Mouse (Mus musculus): Measurements from ENCODE around the gene Naga. TPM values are rescaled to one million over a fixed set of nuclear protein-coding genes. Genes with fewer than 3 reads are reported as not detected.

The Naga gene
- polyA plus RNA-seq, 1 experiment, result 150 TPM

DNA sequence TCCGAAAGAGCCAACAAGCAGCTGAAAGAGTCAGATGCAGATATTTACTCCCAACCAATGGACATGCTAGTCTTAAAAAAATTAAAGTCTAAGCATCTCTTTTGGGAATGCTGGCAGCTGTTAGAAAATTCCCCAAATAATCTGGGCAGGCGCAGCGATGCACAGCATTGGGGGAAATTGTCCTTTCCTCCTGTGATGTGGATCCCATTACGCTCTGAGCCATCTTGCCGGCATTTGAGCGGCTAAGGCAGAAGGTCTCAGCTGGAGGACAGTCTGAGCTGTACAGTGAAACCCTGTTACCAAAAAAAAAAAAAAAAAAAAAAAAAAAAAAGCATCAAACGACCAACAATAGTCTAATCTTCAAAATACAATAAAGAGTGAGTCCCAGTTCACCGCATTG is 16.5 kb downstream of the Naga start:
- no peak overlapping the region for H3K4me3 ChIP-seq (ENCODE audit: control insufficient read depth, insufficient read depth, low read length)
- H3K36me3 ChIP-seq (ENCODE audit: control insufficient read depth, insufficient read depth, low read length), result no peaks in the 10 kb centered on the region
- no peaks in the 10 kb centered on the region for H3K27me3 ChIP-seq (ENCODE audit: control insufficient read depth, insufficient read depth, low read length)
- TF ChIP-seq POLR2A (IDR thresholded peaks at IDR 0.05; ENCODE audit: control insufficient read depth, extremely low read depth, insufficient read depth, low read length, poor library complexity), result no peak
- no peak for TF ChIP-seq CTCF (IDR thresholded peaks at IDR 0.05; ENCODE audit: borderline replicate concordance, control insufficient read depth, extremely low read depth, insufficient read depth, low read length, poor library complexity)
- peaks cover 6% of the 10 kb centered on the region; the same call in 1 of the 2 replicates for H3K4me1 ChIP-seq (replicated peaks; ENCODE audit: control insufficient read depth, insufficient read depth, low read length)
- no peak for DNase-seq
- no peak overlapping the region for H3K27ac ChIP-seq (ENCODE audit: control insufficient read depth, insufficient read depth, low read length)
- WGBS, result 87% methylated on average over 8 of the region's 8 CpGs

DNA sequence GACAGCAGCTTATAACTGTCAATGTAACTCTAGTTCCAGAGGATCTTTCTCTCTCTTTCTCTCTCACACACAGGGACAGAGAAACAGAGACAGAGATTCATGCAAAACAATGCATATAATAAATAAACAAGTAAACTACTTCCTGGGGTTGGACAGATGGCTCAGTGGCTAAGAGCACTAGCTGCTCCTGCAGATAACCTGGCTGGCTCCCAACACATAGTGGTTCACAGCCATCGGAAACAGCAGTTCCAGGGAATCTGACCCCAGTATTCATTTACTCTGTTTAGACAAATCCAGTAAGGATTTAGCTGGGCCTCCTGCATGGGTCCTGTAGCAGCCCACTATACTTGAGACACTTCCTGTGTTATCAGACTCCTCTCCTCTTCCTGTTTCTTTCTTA is 19.1 kb downstream of the Naga start:
- no peaks in the 10 kb centered on the region for H3K27me3 ChIP-seq (ENCODE audit: control insufficient read depth, insufficient read depth, low read length)
- no peaks in the 10 kb centered on the region for H3K4me1 ChIP-seq (replicated peaks; ENCODE audit: control insufficient read depth, insufficient read depth, low read length)
- TF ChIP-seq POLR2A (IDR thresholded peaks at IDR 0.05; ENCODE audit: control insufficient read depth, extremely low read depth, insufficient read depth, low read length, poor library complexity), result no peak
- TF ChIP-seq CTCF (IDR thresholded peaks at IDR 0.05; ENCODE audit: borderline replicate concordance, control insufficient read depth, extremely low read depth, insufficient read depth, low read length, poor library complexity), result no peak
- no peak overlapping the region for H3K27ac ChIP-seq (ENCODE audit: control insufficient read depth, insufficient read depth, low read length)
- WGBS, result 94% methylated on average over 1 of the region's 1 CpGs
- H3K4me3 ChIP-seq (ENCODE audit: control insufficient read depth, insufficient read depth, low read length), result no peak overlapping the region
- DNase-seq, result no peak
- H3K36me3 ChIP-seq (ENCODE audit: control insufficient read depth, insufficient read depth, low read length), result no peaks in the 10 kb centered on the region

DNA sequence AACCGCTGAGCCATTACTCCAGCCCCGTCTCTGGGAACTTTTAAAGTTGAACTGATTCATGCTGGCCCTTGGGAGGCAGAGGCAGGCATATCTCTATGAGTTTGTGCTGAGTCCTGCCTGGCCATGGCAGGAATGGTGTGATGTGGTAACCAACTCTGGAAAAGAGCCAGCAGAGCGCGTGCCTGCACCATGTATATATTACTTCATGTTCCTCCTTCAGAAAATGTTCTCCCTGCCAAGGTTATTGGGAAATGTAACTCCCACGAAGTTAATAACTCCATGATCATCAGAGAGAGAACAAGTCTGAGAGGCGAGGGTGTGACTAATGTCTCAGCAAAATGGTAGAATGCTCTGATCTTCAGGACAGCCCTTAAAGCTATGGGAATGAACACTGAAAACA is 20.9 kb downstream of the Naga start:
- 94% methylated on average over 6 of the region's 6 CpGs for WGBS
- Histone ChIP-seq H3K4me3 (ENCODE audit: control insufficient read depth, insufficient read depth, low read length) (no peak overlapping the region), H3K36me3 (ENCODE audit: control insufficient read depth, insufficient read depth, low read length) (no peaks in the 10 kb centered on the region), H3K27me3 (ENCODE audit: control insufficient read depth, insufficient read depth, low read length) (no peaks in the 10 kb centered on the region), H3K4me1 (replicated peaks; ENCODE audit: control insufficient read depth, insufficient read depth, low read length) (no peaks in the 10 kb centered on the region), H3K27ac (ENCODE audit: control insufficient read depth, insufficient read depth, low read length) (no peak overlapping the region)
- DNase-seq, result no peak
- TF ChIP-seq POLR2A (IDR thresholded peaks at IDR 0.05; ENCODE audit: control insufficient read depth, extremely low read depth, insufficient read depth, low read length, poor library complexity), result no peak
- no peak for TF ChIP-seq CTCF (IDR thresholded peaks at IDR 0.05; ENCODE audit: borderline replicate concordance, control insufficient read depth, extremely low read depth, insufficient read depth, low read length, poor library complexity)

DNA sequence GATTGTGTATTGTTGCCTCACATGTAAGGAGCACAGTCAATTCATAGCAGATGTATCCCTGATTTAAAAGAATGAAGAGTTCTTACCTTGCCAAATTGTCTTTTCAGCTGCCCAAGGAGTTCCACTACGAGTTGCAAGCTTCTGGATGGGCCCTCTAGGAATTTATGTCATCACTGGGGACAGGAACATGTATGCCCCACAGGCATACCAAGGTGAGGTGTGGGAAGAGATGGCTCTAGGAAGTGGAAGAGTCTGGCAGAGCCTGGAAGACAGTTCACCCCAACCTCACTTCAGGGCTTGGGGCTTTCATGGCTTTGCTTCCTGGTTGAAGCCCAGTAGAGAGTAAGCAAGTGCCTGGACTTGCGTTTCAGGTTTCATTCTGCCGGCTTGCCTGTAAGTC is 30.3 kb downstream of the Naga start:
- 87% methylated on average over 3 of the region's 3 CpGs for WGBS
- Histone ChIP-seq H3K27ac (ENCODE audit: control insufficient read depth, insufficient read depth, low read length) (no peak overlapping the region), H3K4me3 (ENCODE audit: control insufficient read depth, insufficient read depth, low read length) (no peak overlapping the region), H3K36me3 (ENCODE audit: control insufficient read depth, insufficient read depth, low read length) (no peaks in the 10 kb centered on the region), H3K4me1 (replicated peaks; ENCODE audit: control insufficient read depth, insufficient read depth, low read length) (no peaks in the 10 kb centered on the region), H3K27me3 (ENCODE audit: control insufficient read depth, insufficient read depth, low read length) (no peaks in the 10 kb centered on the region; the same call in 1 of the 2 replicates)
- TF ChIP-seq CTCF (IDR thresholded peaks at IDR 0.05; ENCODE audit: borderline replicate concordance, control insufficient read depth, extremely low read depth, insufficient read depth, low read length, poor library complexity) (no peak), POLR2A (IDR thresholded peaks at IDR 0.05; ENCODE audit: control insufficient read depth, extremely low read depth, insufficient read depth, low read length, poor library complexity) (no peak)
- no peak for DNase-seq

DNA sequence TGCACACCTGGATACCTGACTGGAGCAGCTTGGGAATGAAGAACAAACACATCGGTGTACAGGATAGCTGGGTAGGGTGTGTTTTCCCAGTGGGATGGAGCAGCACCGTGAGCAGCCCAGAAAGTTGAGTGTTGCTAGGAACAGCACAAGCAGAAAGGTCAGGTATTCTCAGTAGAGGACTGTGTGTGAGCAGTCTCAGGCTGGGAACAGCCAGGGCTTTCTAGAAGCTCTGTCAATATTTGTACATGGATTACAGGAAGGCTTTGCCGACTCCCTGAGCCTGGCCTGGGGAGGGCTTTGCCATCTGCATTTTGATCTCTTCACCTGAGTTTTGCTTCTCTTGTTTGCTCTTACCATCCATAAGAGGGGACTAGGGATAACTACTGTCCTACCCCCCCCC is 31.6 kb downstream of the Naga start:
- WGBS, result 97% methylated on average over 3 of the region's 3 CpGs

DNA sequence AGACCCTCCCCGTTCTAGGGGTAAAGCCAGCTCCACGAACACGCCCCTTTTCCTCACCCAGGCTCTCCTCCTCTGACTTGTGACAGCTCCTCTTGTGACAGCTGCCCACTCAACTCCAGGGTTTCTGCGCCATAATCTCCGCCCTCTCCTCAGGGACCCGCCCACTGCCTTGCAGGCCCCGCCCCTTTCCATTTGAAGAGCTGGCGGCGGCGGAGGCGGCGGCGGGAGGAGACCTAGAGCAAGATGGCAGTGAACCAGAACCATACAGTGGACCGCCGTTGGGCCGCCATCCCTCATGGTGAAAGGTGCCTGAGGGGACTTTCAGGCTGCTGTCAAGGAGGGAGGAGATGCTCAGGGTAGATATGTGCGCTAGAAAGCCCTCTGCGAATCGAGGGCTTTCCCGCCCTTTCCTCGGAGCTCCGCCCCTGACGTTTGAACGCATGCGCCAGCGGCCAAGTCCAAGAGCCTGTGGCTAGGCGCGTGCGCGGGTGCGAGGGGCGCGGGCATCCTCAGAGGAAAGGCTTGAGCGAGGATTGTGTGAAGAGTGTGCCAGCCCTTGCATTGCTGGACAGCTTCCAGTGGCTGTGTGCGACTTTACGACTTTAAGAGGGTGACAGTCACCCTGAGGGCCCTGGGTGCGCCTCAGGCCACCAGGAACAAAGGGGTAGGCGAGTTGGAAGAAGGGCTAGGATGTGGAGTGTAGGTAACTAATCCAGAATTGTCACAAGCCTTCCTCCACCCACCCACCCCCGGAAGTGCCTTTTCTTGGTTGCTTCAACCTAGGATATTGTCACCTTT is 39.8 kb downstream of the Naga start, which contains the start of gene Wbp2nl:
TSS of gene Wbp2nl (plus strand) at position 191 of the 798 bp plus-strand sequence.
- Histone ChIP-seq H3K4me1 (replicated peaks; ENCODE audit: control insufficient read depth, insufficient read depth, low read length) (no peaks in the 10 kb centered on the region), H3K27ac (ENCODE audit: control insufficient read depth, insufficient read depth, low read length) (no peak within 1 kb of the TSS), H3K4me3 (ENCODE audit: control insufficient read depth, insufficient read depth, low read length) (no peak within 1 kb of the TSS), H3K27me3 (ENCODE audit: control insufficient read depth, insufficient read depth, low read length) (no peaks in the 10 kb centered on the region; the same call in 1 of the 2 replicates), H3K36me3 (ENCODE audit: control insufficient read depth, insufficient read depth, low read length) (no peaks in the 10 kb centered on the region)
- 72% methylated on average over 39 of the region's 39 CpGs for WGBS
- no peak for DNase-seq
- no peak for TF ChIP-seq CTCF (IDR thresholded peaks at IDR 0.05; ENCODE audit: borderline replicate concordance, control insufficient read depth, extremely low read depth, insufficient read depth, low read length, poor library complexity)
- no peak for TF ChIP-seq POLR2A (IDR thresholded peaks at IDR 0.05; ENCODE audit: control insufficient read depth, extremely low read depth, insufficient read depth, low read length, poor library complexity)

More for the DNA sequence above, 31.6 kb downstream of the Naga start:
- Histone ChIP-seq H3K27me3 (ENCODE audit: control insufficient read depth, insufficient read depth, low read length) (no peaks in the 10 kb centered on the region; the same call in 1 of the 2 replicates), H3K36me3 (ENCODE audit: control insufficient read depth, insufficient read depth, low read length) (no peaks in the 10 kb centered on the region), H3K4me1 (replicated peaks; ENCODE audit: control insufficient read depth, insufficient read depth, low read length) (no peaks in the 10 kb centered on the region), H3K27ac (ENCODE audit: control insufficient read depth, insufficient read depth, low read length) (no peak overlapping the region), H3K4me3 (ENCODE audit: control insufficient read depth, insufficient read depth, low read length) (no peak overlapping the region)
- DNase-seq, result no peak
- no peak for TF ChIP-seq CTCF (IDR thresholded peaks at IDR 0.05; ENCODE audit: borderline replicate concordance, control insufficient read depth, extremely low read depth, insufficient read depth, low read length, poor library complexity)
- TF ChIP-seq POLR2A (IDR thresholded peaks at IDR 0.05; ENCODE audit: control insufficient read depth, extremely low read depth, insufficient read depth, low read length, poor library complexity), result no peak
